Mouse (Mus musculus) heart, embryonic 10.5 days (tissue): ENCODE measurements around the gene Sf1. TPM values are rescaled to one million over a fixed set of nuclear protein-coding genes. Genes with fewer than 3 reads are reported as not detected.

ENCODE experiments used
- DNase-seq: peaks from one replicate; pipeline ENCODE4 v3.0.0-alpha.2; 2017; ENCODE audit warnings: low spot score
- H3K27ac ChIP-seq: fragments of 300-500 bp; sonication (generic); 2 replicates; pipeline ENCODE4 v1.5.1; 2016; ENCODE audit warnings: mild to moderate bottlenecking
- H3K27me3 ChIP-seq: fragments of 300-500 bp; sonication (generic); 2 replicates; pipeline ENCODE4 v1.6.1; 2016; ENCODE audit warnings: mild to moderate bottlenecking; ENCODE audit not compliant: poor library complexity, insufficient read depth, severe bottlenecking
- H3K36me3 ChIP-seq: fragments of 300-500 bp; sonication (generic); 2 replicates; pipeline ENCODE4 v1.6.1; 2016; ENCODE audit warnings: mild to moderate bottlenecking, moderate library complexity
- H3K4me1 ChIP-seq: fragments of 300-500 bp; sonication (generic); 2 replicates; pipeline ENCODE4 v1.6.1; 2016; ENCODE audit warnings: mild to moderate bottlenecking
- H3K4me3 ChIP-seq: fragments of 300-500 bp; sonication (generic); 2 replicates; pipeline ENCODE4 v1.5.1; 2016; ENCODE audit warnings: mild to moderate bottlenecking, moderate library complexity
- H3K9me3 ChIP-seq: fragments of 300-500 bp; sonication (generic); 2 replicates; pipeline ENCODE4 v1.6.1; 2016; ENCODE audit warnings: mild to moderate bottlenecking, moderate library complexity
- WGBS: fragments of 180-500 bp; shearing (Covaris S2); methylation state at CpG from one replicate; pipeline ENCODE4 v1.1.7; 2016; 5-methylcytosine and 5-hydroxymethylcytosine counted together
- microRNA-seq: library from miRNA; unstranded; fragments of <30 nt; microRNA quantifications from one replicate; pipeline ENCODE4, GENCODE M21; 2017
- polyA plus RNA-seq: library from polyadenylated mRNA; unstranded; fragments of >200 nt; fragmentation: Nextera tagmentation; extraction: Ambion mirVana; gene quantifications from 2 replicates; pipeline ENCODE4 v1.2.1, GENCODE M21; 2016

The Sf1 gene
- polyA plus RNA-seq, 1 experiment from 2014 or later, result 146 TPM

GRCm38 (mm10) chr19:6424137-6424881 is 60.8 kb downstream of the Sf1 start:
- H3K9me3 ChIP-seq, result no peaks in the 10 kb centered on the region
- H3K27ac ChIP-seq, result no peak overlapping the region
- H3K4me3 ChIP-seq, result no peak overlapping the region
- 69% methylated on average over 8 of the region's 8 CpGs for WGBS
- DNase-seq, result no peak
- H3K27me3 ChIP-seq, result peaks cover 99% of the 10 kb centered on the region
- H3K4me1 ChIP-seq, result peaks cover 14% of the 10 kb centered on the region
- H3K36me3 ChIP-seq, result no peaks in the 10 kb centered on the region

- no peak overlapping the region for H3K27ac ChIP-seq
- no peak overlapping the region for H3K4me3 ChIP-seq
- H3K9me3 ChIP-seq, result no peaks in the 10 kb centered on the region
- peaks cover 99% of the 10 kb centered on the region for H3K27me3 ChIP-seq
- WGBS, result 50% methylated on average over 5 of the region's 5 CpGs
- H3K36me3 ChIP-seq, result no peaks in the 10 kb centered on the region
- DNase-seq, result no peak
- H3K4me1 ChIP-seq, result peaks cover 14% of the 10 kb centered on the region
These were observed 62.1 kb downstream of the Sf1 start for GRCm38 (mm10) chr19:6425595-6425994.

GRCm38 (mm10) chr19:6426703-6427500 is 63.4 kb downstream of the Sf1 start:
- H3K27ac ChIP-seq, result no peak overlapping the region
- H3K27me3 ChIP-seq, result peaks cover 97% of the 10 kb centered on the region
- H3K4me1 ChIP-seq, result peaks cover 14% of the 10 kb centered on the region
- no peaks in the 10 kb centered on the region for H3K9me3 ChIP-seq
- no peak for DNase-seq
- H3K36me3 ChIP-seq, result no peaks in the 10 kb centered on the region
- H3K4me3 ChIP-seq, result no peak overlapping the region
- 20% methylated on average over 13 of the region's 13 CpGs for WGBS

Small RNAs within 50 kb of the gene (microRNA-seq; reads per million reads assigned to microRNA genes)
- gene Mir6989, result not detected

Other genes with a start within 250 kb of the Sf1 start
- gene Sac3d1, start 245.0 kb upstream of the Sf1 start, polyA plus RNA-seq, result 42.3 and 57.9 TPM in 2 replicates
- gene Snx15, start 235.4 kb upstream of the Sf1 start, polyA plus RNA-seq, result 22.4 and 25.8 TPM in 2 replicates
- gene Batf2, start 222.7 kb upstream of the Sf1 start, polyA plus RNA-seq, result not detected in 2 replicates
- 91.2 and 105 TPM in 2 replicates for gene Arl2, start 222.1 kb upstream of the Sf1 start, polyA plus RNA-seq
- not detected in 2 replicates for gene Majin, start 179.3 kb upstream of the Sf1 start, polyA plus RNA-seq
- 0.24 TPM in 1 of 2 replicates, not detected in the other for gene Gpha2, start 137.3 kb upstream of the Sf1 start, polyA plus RNA-seq
- 21.2 and 25.7 TPM in 2 replicates for gene Ppp2r5b, start 127.8 kb upstream of the Sf1 start, polyA plus RNA-seq
- 10.8 and 11.6 TPM in 2 replicates for gene Atg2a, start 122.0 kb upstream of the Sf1 start, polyA plus RNA-seq
- gene Ehd1, start 87.0 kb upstream of the Sf1 start, polyA plus RNA-seq, result 89.6 and 101 TPM in 2 replicates
- 0.33 and 0.38 TPM in 2 replicates for gene Cdc42bpg, start 57.2 kb upstream of the Sf1 start, polyA plus RNA-seq
- 67.2 and 80.8 TPM in 2 replicates for gene Men1, start 28.7 kb upstream of the Sf1 start, polyA plus RNA-seq
- gene Map4k2, start 22.6 kb upstream of the Sf1 start, polyA plus RNA-seq, result 12.5 and 15.0 TPM in 2 replicates
- 103 and 214 TPM in 2 replicates for gene Pygm, start 20.7 kb downstream of the Sf1 start, polyA plus RNA-seq
- gene Rasgrp2, start 35.6 kb downstream of the Sf1 start, polyA plus RNA-seq, result 59.9 and 61.6 TPM in 2 replicates
- gene Nrxn2, start 55.0 kb downstream of the Sf1 start, polyA plus RNA-seq, result 0.10 and 1.1 TPM in 2 replicates
- gene Slc22a12, start 179.3 kb downstream of the Sf1 start, polyA plus RNA-seq, result not detected in 2 replicates